Mouse (Mus musculus) bone marrow macrophage, adult 2 months (primary cell): ENCODE measurements around the gene Mex3d.

ENCODE experiments used
- CTCF ChIP-seq: IDR thresholded peaks from 2 replicates; pipeline ENCODE4 v1.5.1; 2012; ENCODE audit warnings: low read depth, mild to moderate bottlenecking, low read length, moderate library complexity
- POLR2A ChIP-seq: IDR thresholded peaks from 2 replicates; pipeline ENCODE4 v1.6.1; 2012; ENCODE audit warnings: mild to moderate bottlenecking, low read depth, low read length, borderline replicate concordance

- TF ChIP-seq POLR2A (no peak), CTCF (peak; percentile 94)
Measured at GRCm38 (mm10) chr10:80339941-80340750, 47.3 kb downstream of the Mex3d start.
